Mouse (Mus musculus): ENCODE results near the gene Ric1.

Gene Ric1

DNA sequence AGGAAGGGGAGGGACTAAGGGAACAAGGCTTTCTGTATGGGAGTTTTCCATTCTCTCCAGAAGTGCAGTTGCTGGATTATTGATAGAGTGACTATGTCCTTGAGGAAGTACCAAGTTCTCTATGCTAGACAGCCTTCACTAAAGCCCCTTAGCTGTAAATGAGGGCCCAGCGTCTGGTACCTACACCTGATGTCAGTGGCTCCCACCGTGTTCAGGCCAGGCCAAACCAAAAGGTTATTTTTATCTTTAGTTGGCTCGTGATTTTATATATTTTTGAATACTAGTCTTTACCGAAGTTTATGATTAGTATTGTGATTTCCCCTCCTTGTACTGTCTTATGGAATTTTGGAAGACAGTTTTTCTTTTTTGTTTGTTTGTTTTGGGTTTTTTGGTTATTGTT, 85.4 kb downstream of the Ric1 start:
- in situ Hi-C loops (cut with MboI, MseI), result no loop called here

DNA sequence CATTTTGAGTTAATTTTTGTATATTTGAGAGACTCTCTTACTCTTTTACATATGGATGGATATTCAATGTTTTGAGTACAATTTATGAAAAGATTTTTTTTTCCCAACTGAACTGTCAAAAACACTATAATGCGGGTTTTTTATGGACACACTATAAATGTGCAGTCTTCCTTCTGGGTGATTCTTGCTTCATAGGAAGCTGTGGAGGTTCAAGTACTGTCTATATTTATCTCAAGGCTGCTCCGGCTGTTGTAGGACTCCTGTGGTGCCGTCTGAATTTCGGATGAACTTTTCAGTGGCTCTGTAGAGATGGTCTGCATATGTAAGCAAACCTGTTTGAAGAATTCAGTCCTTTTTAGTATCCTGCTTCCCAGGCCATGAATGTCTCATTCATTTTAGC, 86.1 kb downstream of the Ric1 start:
- in situ Hi-C loops (cut with MboI, MseI), result no loop called here

DNA sequence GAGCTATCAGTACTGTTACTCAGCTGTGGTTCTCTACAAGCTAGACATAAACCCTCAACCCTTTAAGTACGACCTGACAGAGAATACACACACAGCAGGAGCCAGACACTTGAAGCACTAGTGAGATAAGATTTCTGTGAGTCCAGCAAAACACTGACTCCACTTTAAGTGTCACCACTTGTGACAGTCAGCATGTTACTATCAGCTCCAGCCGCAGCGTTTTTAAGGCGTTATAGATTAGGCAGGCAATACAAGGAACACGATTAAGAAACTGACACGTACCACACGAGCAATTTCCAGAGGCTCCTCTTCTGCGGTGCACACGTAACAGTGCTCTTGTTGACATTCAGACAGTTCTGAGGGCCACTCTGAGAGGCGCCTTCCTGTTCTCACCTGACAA, 88.8 kb downstream of the Ric1 start:
- in situ Hi-C loops (cut with MboI, MseI), result no loop called here

DNA sequence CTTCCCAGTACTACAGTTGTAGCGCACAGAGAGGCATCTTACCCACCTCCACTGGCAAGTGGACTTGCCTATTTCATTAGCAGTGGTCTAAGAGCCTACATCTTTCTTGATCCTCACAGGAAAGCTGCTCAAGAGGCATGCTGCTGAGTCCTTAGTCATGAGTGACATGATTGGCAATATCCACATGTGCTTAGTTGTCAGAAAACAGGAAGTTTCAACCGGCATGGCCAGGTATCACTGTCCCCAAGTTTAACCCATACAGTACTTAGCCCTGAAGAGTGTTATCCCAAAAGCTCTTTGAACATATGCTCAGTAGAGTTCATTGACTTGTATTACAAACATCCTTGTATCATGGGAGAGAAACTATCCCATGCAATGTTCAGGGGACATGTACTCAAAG, 90.0 kb downstream of the Ric1 start:
- in situ Hi-C loops (cut with MboI, MseI), result no loop called here

DNA sequence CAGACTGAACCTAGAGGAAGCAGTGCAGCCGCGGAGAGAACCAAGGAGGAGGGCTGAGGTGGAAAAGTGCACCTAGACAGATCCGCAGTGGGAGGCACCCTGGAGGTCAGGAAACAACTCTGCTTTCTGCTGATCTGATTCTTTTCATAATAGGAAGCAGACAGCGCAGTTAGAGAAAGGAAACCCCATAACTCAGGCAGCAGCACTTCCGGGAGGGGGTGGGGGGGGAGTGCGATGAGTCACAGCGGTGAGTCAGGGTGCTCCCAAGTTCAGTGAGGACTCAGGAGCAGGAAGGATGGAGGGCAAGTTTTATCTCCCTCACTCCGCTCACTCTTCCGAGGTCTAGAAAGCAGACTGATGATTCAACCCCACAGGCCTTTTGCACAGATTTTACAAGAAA, 119.0 kb downstream of the Ric1 start:
- in situ Hi-C loops (cut with MboI, MseI), result no loop called here

DNA sequence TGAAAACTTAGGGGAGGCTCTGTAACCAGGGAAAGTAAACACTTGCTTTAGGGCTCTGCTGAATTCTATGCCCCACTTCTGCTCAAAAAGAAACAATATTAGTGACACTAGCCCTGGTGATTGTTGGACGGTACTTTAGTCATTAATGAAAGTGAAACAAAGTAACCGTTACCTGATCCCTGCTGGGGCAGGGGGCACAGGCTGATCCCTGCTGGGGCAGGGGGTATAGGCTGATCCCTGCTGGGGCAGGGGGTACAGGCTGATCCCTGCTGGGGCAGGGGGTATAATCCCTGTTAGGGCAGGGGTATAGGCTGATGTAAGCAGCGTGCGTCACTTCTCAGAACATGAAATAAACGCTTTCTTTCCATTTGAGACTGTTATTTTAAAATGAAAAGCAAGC, 119.4 kb downstream of the Ric1 start:
- in situ Hi-C loops (cut with MboI, MseI), result no loop called here

DNA sequence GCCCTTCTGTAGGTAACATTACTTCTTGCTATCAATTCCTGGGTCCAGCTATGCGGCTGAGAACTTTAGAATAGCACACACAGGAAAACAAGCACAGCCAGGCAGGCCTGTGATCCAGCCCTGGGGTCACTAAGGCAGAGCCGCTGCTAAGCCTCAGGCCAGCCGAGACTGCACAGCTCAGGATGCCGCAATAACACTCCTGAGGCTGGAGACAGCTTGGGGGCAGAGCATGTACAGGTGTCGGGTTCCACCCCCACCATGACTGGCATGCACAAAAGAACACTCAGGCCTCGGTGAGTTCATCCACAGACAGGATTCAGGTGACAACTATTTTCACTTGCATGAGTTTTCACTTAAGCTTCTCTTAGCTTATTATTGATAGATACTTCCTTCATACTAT, 120.1 kb downstream of the Ric1 start:
- in situ Hi-C loops (cut with MboI, MseI), result no loop called here

DNA sequence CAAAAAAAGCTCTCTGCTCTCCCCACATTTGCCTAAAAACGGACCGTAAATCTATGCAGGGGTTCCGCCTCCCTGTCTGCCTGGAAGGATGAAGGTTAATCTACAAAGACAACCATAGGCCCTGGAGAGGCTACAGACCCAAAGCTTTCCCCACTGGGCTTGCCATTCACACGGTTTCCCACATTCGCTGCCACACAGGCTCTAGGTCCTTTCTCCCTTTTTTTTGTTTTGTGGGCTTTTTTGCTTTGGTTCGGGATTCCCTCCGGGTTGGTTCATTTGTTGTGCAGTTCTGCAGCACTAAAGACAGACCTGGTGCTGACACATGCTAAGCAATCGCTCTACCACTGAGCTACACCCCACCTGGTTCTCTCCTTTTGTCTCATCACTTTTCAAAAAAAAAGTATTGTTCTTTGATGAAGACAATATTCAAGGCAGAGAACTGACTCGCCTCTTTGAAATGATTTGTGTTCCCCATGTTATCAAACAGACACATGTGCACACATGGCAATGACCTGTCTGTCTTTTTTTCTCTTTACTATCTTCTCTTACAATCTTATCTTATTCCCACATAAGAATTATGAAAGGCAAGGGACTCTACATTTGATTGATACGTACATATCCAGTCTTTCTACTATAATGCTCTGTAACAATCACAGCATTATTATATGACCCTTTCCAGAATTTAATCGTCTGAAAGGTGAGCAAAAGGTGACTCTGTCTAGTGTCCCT, 121.3 kb downstream of the Ric1 start:
- in situ Hi-C loops (cut with MboI, MseI), result no loop called here

DNA sequence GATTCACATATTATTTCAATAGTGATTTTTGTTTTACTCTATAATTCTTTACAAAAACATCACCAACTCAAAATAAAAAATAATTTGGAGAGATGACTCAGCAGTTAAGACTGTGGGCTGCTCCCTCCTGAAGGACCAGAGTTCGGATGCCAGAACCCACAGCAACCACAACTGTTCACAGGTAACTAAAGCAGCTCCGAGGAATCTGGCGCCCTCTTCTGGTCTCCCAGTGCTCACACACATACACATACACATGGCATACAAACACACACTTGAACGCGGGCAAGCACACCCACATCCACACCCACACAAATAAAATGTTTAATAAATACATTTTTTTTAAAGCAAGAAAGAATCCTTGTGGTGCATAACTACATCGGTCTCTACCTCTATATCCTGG, 122.7 kb downstream of the Ric1 start:
- in situ Hi-C loops (cut with MboI, MseI), result no loop called here

DNA sequence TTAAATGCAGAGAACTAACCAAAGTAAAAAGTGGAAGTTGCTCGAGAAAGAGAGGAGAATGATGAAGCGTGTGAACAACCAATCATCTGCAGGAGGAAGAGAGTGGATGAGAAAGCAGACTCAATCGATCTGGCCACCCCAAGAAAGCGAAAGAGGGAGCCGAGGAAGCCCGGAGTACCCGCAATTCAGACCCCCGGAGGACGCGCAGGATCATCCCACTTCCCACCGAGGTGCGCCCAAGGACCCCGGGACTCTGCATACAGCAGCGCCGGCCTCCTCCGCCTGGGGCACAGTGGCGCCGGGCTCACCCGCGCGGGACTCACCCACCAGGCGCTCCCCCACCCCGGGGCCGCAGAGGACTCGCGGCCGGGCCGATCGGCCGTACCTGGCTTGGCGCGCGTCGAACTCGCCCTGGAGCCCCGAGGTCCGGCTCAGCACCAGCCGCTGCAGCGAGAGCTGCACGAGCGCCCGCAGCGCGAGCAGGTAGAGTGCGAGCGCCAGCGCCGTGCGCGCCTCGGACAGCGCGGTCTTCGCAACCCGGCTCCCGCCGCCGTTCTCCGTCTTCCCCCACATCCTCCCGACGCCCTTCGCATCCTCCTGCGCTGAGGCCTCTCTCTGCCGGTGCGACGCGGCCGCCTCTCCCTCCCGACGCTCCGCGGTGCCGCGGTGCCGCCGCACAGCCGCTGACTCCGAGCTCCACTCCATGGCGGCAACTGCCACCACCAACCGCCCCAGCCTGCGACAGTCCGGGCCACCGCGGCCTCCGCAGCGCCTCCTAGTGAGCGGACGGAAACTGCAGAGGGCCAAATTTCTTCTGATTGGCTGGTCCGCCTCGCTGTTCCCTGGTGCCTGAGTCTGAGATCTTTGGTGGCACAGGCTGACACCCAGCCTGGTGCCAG, 125.8 kb downstream of the Ric1 start, which contains the start of gene Ermp1:
TSS of gene Ermp1 (minus strand) at position 765 of the 899 bp plus-strand sequence.
- in situ Hi-C loops (cut with MboI, MseI), result no loop called here

DNA sequence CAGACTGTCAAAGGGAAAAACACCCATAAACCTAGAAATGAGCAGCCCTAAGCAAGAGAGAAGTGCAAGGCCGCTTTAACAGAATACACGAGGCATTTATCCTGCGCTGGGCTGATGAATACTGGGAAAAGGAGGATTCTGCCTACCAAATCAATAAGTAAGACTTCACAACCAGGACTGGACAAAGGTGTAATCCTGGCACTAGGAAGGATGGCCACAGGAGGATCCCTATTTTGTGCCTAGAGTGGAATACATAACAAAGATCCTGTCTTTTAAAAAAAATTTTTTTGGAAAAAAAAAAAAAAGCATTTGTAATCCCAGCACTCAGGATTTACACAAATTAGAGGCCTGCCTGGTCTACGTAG, 126.5 kb downstream of the Ric1 start:
- in situ Hi-C loops (cut with MboI, MseI), result no loop called here

DNA sequence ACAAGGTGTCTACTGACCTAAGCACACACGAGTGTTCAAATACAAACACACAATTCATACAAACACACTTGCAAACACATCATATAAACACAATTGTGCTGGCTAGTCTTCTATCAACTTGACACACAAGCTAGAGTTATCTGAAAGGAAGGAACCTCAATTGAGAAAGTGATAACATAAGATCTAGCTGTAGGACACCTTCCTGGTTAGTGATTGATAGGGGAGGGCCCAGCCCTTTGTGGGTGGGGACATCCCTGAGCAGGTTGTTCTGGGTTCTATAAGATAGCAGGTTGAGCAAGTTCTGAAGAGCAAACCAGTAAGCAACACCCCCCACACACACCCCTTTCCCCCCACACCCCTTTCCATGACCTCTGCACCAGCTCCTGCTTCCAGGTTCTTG, 127.6 kb downstream of the Ric1 start:
- in situ Hi-C loops (cut with MboI, MseI), result loop anchor here (10.0 kb wide), 1 partner anchor 165 kb away; the partner anchor contains the start of gene Ranbp6

DNA sequence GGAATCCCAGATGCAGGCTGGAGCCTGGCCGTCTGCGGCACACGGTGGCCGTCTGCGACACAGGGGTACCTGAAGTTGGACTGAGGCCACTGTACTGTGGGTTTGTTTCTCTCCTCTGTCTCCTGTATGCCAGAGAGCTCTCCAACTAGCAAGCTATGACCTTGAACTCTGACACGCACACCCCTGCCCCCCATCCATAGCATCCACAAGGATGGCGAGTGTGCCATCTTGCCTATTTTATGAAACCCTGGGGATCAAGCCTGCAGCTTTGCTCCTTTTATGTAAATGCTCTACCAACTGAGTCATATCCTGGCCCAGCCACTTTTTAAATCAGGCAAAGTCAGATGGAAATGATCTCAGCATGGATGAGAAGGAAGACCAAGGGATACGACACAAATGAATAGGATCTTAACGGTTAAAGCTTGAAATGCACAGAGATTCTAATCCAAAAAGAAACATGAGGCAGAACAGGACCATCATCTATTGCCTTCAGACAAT, 131.7 kb downstream of the Ric1 start:
- in situ Hi-C loops (cut with MboI, MseI), result loop anchor here (10.0 kb wide), 1 partner anchor 161 kb away; the partner anchor contains the start of gene Ranbp6

DNA sequence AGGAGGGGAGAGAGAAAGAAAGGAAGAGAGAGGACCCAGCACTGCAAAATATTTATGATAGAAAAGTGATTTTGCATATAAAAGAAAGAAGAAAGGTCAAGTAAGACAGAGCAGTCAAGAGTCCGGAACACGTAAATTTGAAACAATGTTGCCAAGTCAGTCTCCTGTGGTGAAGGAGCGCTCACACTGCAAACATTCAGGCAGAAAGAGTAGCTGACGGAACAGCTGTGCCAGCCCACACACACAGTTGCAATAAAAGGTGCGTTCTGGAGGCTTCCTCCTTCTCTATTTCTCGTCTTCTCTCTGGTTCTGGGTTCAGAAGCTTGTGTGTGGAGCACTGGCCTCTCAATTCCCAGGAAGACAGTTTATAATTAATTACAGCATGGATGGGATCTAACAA, 133.1 kb downstream of the Ric1 start:
- in situ Hi-C loops (cut with MboI, MseI), result loop anchor here (10.0 kb wide), 1 partner anchor 160 kb away; the partner anchor contains the start of gene Ranbp6

DNA sequence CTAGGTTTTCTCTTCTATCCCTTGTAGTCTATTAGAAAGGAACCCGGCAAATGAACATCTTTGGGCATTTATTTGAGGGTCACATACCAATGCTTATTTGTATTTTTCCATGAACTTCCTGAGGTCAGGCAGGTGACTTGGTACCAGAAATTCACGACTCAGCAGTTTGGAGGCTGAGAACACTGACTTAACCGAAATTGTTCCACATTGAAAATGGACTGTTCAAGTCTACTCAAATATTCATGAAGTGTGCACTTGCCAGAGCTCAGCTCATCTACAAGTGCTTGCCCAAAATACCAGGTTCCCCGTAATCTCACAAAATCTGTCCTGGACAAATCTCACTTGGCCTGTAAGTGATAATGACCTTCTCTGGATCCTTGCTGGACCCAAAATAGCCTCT, 133.9 kb downstream of the Ric1 start:
- in situ Hi-C loops (cut with MboI, MseI), result loop anchor here (10.0 kb wide), 1 partner anchor 159 kb away; the partner anchor contains the start of gene Ranbp6

Measured in T-helper 2 cell (primary cell).